Mouse (Mus musculus): ENCODE data around the gene Ehd1. TPM values are rescaled to one million over a fixed set of nuclear protein-coding genes. Genes with fewer than 3 reads are reported as not detected.

The Ehd1 gene
- polyA plus RNA-seq, 1 experiment = 81.0 TPM

DNA sequence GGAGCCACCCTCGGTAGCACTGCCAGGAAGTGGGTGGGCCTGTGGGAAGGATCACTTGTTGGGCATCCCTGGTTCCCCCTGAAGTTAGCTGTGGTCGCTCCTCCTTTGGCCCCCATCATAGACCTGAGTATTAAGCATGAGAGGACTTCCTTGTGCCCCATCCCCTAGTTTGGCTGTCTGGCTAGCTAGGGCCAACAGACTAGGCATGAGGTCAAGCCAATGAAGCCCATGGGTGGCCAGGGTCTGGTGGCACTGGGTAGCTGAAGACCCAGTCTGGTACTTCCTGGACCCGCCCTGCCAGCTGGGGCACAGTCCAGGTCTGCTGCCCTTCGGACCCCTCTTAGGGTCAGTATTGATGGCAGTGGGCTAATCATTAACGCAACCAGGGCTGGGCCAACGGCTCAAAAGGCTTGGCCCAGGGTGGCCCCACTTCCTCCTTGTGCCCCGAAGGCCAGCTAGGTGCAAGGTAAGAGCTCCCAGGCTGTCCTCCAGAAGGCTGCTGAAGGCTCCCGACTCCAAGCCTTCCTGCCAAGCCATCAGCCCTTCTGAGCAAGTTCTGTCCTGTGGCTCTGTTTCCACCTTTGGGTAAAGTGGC is 13.6 kb upstream of the Ehd1 start:
- no peak overlapping the region for H3K4me3 ChIP-seq (ENCODE audit: low read depth, low read length)

DNA sequence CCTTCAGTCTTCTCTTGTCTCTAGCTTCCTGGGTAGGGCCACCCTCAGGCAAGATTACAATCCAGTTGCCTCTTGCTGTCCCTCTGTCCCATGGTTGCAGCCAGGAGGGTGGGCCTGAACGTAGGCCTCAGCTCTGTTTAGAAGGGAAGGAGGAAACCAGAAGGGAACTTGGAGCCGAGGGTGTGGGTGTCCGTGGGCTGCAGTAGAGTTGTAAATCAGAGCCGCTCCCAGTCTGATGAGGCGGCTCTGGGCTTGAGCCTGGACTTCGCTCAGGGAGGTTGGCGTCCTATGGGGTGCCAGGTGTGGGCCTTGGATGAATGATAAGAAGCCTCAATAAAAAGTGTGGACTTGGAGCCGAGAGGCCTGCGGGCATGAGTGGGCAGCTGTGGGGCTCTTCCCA is 12.3 kb upstream of the Ehd1 start:
- Histone ChIP-seq H3K27ac (ENCODE audit: insufficient read depth, low read length) (no peak overlapping the region), H3K4me3 (ENCODE audit: low read depth, low read length) (no peak overlapping the region), H3K9ac (ENCODE audit: low read depth, poor library complexity, severe bottlenecking) (no peak overlapping the region), H3K36me3 (ENCODE audit: control insufficient read depth, insufficient read depth, low read length, poor library complexity, severe bottlenecking) (no peaks in the 10 kb centered on the region), H3K9me3 (replicated peaks; ENCODE audit: control insufficient read depth, insufficient read depth, low read length, poor library complexity, severe bottlenecking) (no peaks in the 10 kb centered on the region), H3K4me1 (ENCODE audit: control insufficient read depth, insufficient read depth, low read length) (no peaks in the 10 kb centered on the region), H3K27me3 (ENCODE audit: control insufficient read depth, insufficient read depth, low read length, poor library complexity, severe bottlenecking) (no peaks in the 10 kb centered on the region)
- TF ChIP-seq EP300 (IDR thresholded peaks at IDR 0.05; ENCODE audit: insufficient read depth, low read depth, low read length) (no peak), POLR2A (IDR thresholded peaks at IDR 0.05; ENCODE audit: insufficient read depth, low read length) (no peak), CTCF (IDR thresholded peaks at IDR 0.05; ENCODE audit: low read depth, low read length) (no peak)

More for the DNA sequence above, 13.6 kb upstream of the Ehd1 start:
- Histone ChIP-seq H3K27me3 (ENCODE audit: control insufficient read depth, insufficient read depth, low read length, poor library complexity, severe bottlenecking) (no peaks in the 10 kb centered on the region), H3K36me3 (ENCODE audit: control insufficient read depth, insufficient read depth, low read length, poor library complexity, severe bottlenecking) (peaks cover 6% of the 10 kb centered on the region), H3K27ac (ENCODE audit: insufficient read depth, low read length) (no peak overlapping the region), H3K4me1 (ENCODE audit: control insufficient read depth, insufficient read depth, low read length) (no peaks in the 10 kb centered on the region), H3K9me3 (replicated peaks; ENCODE audit: control insufficient read depth, insufficient read depth, low read length, poor library complexity, severe bottlenecking) (no peaks in the 10 kb centered on the region), H3K9ac (ENCODE audit: low read depth, poor library complexity, severe bottlenecking) (no peak overlapping the region)
- TF ChIP-seq POLR2A (IDR thresholded peaks at IDR 0.05; ENCODE audit: insufficient read depth, low read length) (no peak), CTCF (IDR thresholded peaks at IDR 0.05; ENCODE audit: low read depth, low read length) (no peak), EP300 (IDR thresholded peaks at IDR 0.05; ENCODE audit: insufficient read depth, low read depth, low read length) (no peak)

DNA sequence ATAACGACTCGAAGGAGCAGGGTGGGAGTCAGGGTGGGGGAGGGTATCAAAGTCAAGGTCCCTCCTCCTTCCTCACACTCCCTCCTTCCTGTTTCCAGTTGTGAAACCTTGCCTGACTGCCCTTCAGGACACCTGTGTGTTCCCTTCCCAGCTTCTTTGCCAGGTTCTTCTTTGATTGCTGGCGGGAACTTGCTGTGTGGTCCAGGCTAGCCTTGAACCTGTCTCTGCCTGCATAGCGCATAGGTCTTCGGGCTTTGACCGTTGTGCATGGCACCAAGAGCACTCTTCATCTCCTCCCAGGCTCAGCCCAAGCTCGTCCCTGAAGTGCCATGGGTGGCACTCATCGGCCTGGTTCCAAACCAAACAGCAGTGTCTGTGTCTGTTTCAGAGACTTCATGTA is 11.6 kb upstream of the Ehd1 start:
- Histone ChIP-seq H3K4me1 (ENCODE audit: control insufficient read depth, insufficient read depth, low read length) (peaks cover 2% of the 10 kb centered on the region), H3K9me3 (replicated peaks; ENCODE audit: control insufficient read depth, insufficient read depth, low read length, poor library complexity, severe bottlenecking) (no peaks in the 10 kb centered on the region), H3K9ac (ENCODE audit: low read depth, poor library complexity, severe bottlenecking) (no peak overlapping the region), H3K36me3 (ENCODE audit: control insufficient read depth, insufficient read depth, low read length, poor library complexity, severe bottlenecking) (no peaks in the 10 kb centered on the region), H3K27me3 (ENCODE audit: control insufficient read depth, insufficient read depth, low read length, poor library complexity, severe bottlenecking) (no peaks in the 10 kb centered on the region), H3K27ac (ENCODE audit: insufficient read depth, low read length) (no peak overlapping the region), H3K4me3 (ENCODE audit: low read depth, low read length) (no peak overlapping the region)
- TF ChIP-seq POLR2A (IDR thresholded peaks at IDR 0.05; ENCODE audit: insufficient read depth, low read length) (no peak), EP300 (IDR thresholded peaks at IDR 0.05; ENCODE audit: insufficient read depth, low read depth, low read length) (no peak), CTCF (IDR thresholded peaks at IDR 0.05; ENCODE audit: low read depth, low read length) (no peak)

DNA sequence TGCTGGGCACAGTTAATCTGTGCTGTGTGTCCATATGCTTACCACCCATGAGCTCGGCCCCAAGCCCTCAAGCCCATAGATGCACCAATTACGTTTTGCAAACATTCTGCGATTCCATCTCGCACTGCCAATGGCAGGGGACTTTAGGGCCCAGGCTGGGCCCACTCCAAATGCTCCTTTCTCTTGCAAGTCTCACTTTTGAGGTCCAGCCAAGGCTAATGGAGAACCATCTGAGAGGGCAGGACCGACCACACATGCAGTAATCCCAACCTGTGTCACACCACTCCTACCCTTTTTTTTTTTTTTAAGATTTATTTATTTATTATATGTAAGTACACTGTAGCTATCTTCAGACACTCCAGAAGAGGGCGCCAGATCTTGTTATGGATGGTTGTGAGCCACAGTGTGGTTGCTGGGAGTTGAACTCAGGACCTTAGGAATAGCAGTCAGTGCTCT is 10.8 kb upstream of the Ehd1 start:
- Histone ChIP-seq H3K9me3 (replicated peaks; ENCODE audit: control insufficient read depth, insufficient read depth, low read length, poor library complexity, severe bottlenecking) (no peaks in the 10 kb centered on the region), H3K4me1 (ENCODE audit: control insufficient read depth, insufficient read depth, low read length) (peaks cover 6% of the 10 kb centered on the region), H3K36me3 (ENCODE audit: control insufficient read depth, insufficient read depth, low read length, poor library complexity, severe bottlenecking) (no peaks in the 10 kb centered on the region), H3K9ac (ENCODE audit: low read depth, poor library complexity, severe bottlenecking) (no peak overlapping the region), H3K4me3 (ENCODE audit: low read depth, low read length) (no peak overlapping the region), H3K27me3 (ENCODE audit: control insufficient read depth, insufficient read depth, low read length, poor library complexity, severe bottlenecking) (no peaks in the 10 kb centered on the region), H3K27ac (ENCODE audit: insufficient read depth, low read length) (no peak overlapping the region)
- TF ChIP-seq CTCF (IDR thresholded peaks at IDR 0.05; ENCODE audit: low read depth, low read length) = no peak
- no peak for TF ChIP-seq EP300 (IDR thresholded peaks at IDR 0.05; ENCODE audit: insufficient read depth, low read depth, low read length)
- no peak for TF ChIP-seq POLR2A (IDR thresholded peaks at IDR 0.05; ENCODE audit: insufficient read depth, low read length)

DNA sequence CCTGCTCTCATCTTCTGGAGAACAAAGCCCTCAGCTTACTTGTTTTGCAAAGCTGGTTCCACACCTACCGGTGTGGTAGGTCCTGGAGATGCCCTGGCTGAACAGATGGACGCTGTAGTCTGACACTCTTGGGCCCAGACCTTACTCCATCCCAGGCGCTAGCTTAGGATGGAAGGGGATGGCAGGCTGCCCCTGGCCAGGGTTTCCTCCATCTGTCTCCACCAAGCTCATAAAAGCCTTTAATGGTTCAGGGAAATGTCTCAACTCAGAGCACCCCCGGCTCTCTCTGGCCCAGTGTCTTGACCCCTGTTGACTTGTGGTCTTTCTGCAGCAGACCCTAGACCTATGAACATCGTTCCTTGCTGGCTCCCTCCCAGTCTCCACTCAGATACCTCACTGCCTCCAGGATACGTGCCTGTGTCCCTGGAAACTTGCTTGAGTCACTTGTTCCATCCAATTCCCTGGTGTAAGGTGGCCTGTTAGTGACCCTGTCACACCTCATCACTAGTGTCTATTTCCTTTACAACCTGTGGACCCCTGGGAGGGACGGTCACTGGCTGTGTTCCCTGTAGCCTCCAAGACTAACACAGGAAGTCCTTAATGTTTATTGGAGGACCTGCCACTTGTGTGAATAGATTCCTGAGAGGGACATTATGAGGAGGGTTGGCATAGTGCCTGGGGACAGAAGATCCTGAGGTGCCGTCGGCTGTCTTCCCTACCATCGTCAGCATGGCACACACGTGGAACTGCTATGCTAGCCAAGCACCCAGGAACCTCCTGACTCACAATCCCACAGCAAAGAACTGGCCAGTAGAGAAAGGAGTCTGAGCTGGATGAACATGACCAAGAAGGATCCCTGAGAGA is 9.0 kb upstream of the Ehd1 start:
- no peaks in the 10 kb centered on the region for H3K9me3 ChIP-seq (replicated peaks; ENCODE audit: control insufficient read depth, insufficient read depth, low read length, poor library complexity, severe bottlenecking)
- peaks cover 14% of the 10 kb centered on the region for H3K4me1 ChIP-seq (ENCODE audit: control insufficient read depth, insufficient read depth, low read length)
- H3K4me3 ChIP-seq (ENCODE audit: low read depth, low read length) = no peak overlapping the region
- H3K27me3 ChIP-seq (ENCODE audit: control insufficient read depth, insufficient read depth, low read length, poor library complexity, severe bottlenecking) = no peaks in the 10 kb centered on the region
- no peak for TF ChIP-seq CTCF (IDR thresholded peaks at IDR 0.05; ENCODE audit: low read depth, low read length)
- TF ChIP-seq EP300 (IDR thresholded peaks at IDR 0.05; ENCODE audit: insufficient read depth, low read depth, low read length) = no peak
- TF ChIP-seq POLR2A (IDR thresholded peaks at IDR 0.05; ENCODE audit: insufficient read depth, low read length) = no peak
- no peak overlapping the region for H3K27ac ChIP-seq (ENCODE audit: insufficient read depth, low read length)
- no peak overlapping the region for H3K9ac ChIP-seq (ENCODE audit: low read depth, poor library complexity, severe bottlenecking)
- H3K36me3 ChIP-seq (ENCODE audit: control insufficient read depth, insufficient read depth, low read length, poor library complexity, severe bottlenecking) = no peaks in the 10 kb centered on the region

DNA sequence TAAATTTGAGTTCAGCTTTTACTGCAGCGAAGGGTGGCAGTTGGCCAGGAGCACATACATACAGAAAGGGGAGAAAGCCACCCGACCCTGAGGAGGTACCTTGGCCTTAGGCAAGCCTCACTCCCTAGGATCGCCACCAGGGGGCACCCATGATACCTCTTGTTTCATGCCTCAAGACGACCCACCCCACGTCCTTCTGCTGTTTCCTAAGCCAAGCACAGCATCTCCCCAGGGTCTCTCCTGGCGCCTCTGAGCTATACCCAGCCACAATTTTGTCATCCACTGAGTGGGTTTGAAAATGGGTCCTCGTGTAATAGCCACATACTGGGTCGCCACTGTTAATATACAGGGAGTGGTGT is 8.4 kb upstream of the Ehd1 start:
- H3K27ac ChIP-seq (ENCODE audit: insufficient read depth, low read length) = no peak overlapping the region
- TF ChIP-seq EP300 (IDR thresholded peaks at IDR 0.05; ENCODE audit: insufficient read depth, low read depth, low read length) (no peak), CTCF (IDR thresholded peaks at IDR 0.05; ENCODE audit: low read depth, low read length) (peak; percentile 89)
- H3K36me3 ChIP-seq (ENCODE audit: control insufficient read depth, insufficient read depth, low read length, poor library complexity, severe bottlenecking) = no peaks in the 10 kb centered on the region
- H3K4me3 ChIP-seq (ENCODE audit: low read depth, low read length) = no peak overlapping the region
- no peaks in the 10 kb centered on the region for H3K27me3 ChIP-seq (ENCODE audit: control insufficient read depth, insufficient read depth, low read length, poor library complexity, severe bottlenecking)
- no peaks in the 10 kb centered on the region for H3K9me3 ChIP-seq (replicated peaks; ENCODE audit: control insufficient read depth, insufficient read depth, low read length, poor library complexity, severe bottlenecking)
- H3K4me1 ChIP-seq (ENCODE audit: control insufficient read depth, insufficient read depth, low read length) = peaks cover 14% of the 10 kb centered on the region
- H3K9ac ChIP-seq (ENCODE audit: low read depth, poor library complexity, severe bottlenecking) = no peak overlapping the region
